Mouse (Mus musculus): ENCODE measurements at regions not wholly inside any gene's neighbourhood (a gene's known extent, or its start where the extent isn't known, plus 50 kb on each side); places are given as distances from the start of the nearest gene placed in this dataset.
A peak's percentile ranks its signal among the peaks of the same experiment; 100 is the strongest.

- Histone ChIP-seq H3K9ac (replicated peaks; ENCODE audit: low read depth, low read length) (no peak overlapping the region), H3K36me3 (replicated peaks; ENCODE audit: control insufficient read depth, insufficient read depth, low read length) (no peaks in the 10 kb centered on the region), H3K27ac (ENCODE audit: low read depth) (no peak overlapping the region), H3K4me1 (ENCODE audit: control insufficient read depth, insufficient read depth) (peaks cover 17% of the 10 kb centered on the region), H3K4me2 (ENCODE audit: low read depth, low read length) (no peak overlapping the region), H3K27me3 (ENCODE audit: control insufficient read depth, insufficient read depth, low read length) (no peaks in the 10 kb centered on the region), H3K9me3 (replicated peaks; ENCODE audit: control insufficient read depth, low read length) (no peaks in the 10 kb centered on the region), H3K4me3 (ENCODE audit: low read depth, low read length) (no peak overlapping the region)
- no peak for TF ChIP-seq CTCF (IDR thresholded peaks at IDR 0.05; ENCODE audit: low read depth)
- TF ChIP-seq EP300 (IDR thresholded peaks at IDR 0.05; ENCODE audit: low read depth): no peak
- 86% methylated on average over 8 of the region's 8 CpGs for WGBS
- DNase-seq (ENCODE audit: low spot score) (no peak), ATAC-seq (ENCODE audit: insufficient read depth, low read depth) (no peak)
These were observed 170.5 kb upstream of the Gli2 start for GRCm38 (mm10) chr1:119223876-119224275.

- no peaks in the 10 kb centered on the region for H3K36me3 ChIP-seq (replicated peaks; ENCODE audit: control insufficient read depth, insufficient read depth, low read length)
- H3K4me1 ChIP-seq (ENCODE audit: control insufficient read depth, insufficient read depth): peaks cover 12% of the 10 kb centered on the region
- H3K27me3 ChIP-seq (ENCODE audit: control insufficient read depth, insufficient read depth, low read length): no peaks in the 10 kb centered on the region
- TF ChIP-seq EP300 (IDR thresholded peaks at IDR 0.05; ENCODE audit: low read depth) (no peak), CTCF (IDR thresholded peaks at IDR 0.05; ENCODE audit: low read depth) (no peak)
- DNase-seq (ENCODE audit: low spot score) (no peak), ATAC-seq (ENCODE audit: insufficient read depth, low read depth) (no peak)
- H3K4me3 ChIP-seq (ENCODE audit: low read depth, low read length): no peak overlapping the region
- H3K27ac ChIP-seq (ENCODE audit: low read depth): no peak overlapping the region
- H3K4me2 ChIP-seq (ENCODE audit: low read depth, low read length): no peak overlapping the region
- WGBS: 83% methylated on average over 6 of the region's 6 CpGs
- H3K9me3 ChIP-seq (replicated peaks; ENCODE audit: control insufficient read depth, low read length): no peaks in the 10 kb centered on the region
- H3K9ac ChIP-seq (replicated peaks; ENCODE audit: low read depth, low read length): no peak overlapping the region
These were observed 168.5 kb upstream of the Gli2 start for GRCm38 (mm10) chr1:119221901-119222300.

DNA sequence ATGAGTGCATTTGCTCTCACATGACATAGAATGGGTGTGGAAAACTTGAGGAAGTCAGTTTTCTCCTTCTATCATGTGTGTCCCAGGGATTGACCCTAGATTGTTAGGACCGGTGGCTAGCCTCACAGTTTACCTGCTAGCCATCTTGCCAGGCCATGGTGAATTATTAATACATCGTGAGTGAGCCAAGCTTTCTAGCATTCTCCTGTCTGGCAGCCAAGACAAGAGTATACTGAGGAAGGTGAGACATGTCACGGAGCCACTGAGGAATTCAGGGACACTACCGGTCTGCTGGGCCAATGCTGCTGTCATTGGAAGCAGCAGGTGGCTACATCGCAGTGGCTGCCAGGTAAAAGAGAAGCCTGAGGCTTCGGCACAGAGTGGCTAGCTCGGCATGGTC lies 167.6 kb upstream of the Gli2 start:
- no peak for ATAC-seq (ENCODE audit: insufficient read depth, low read depth)
- no peak overlapping the region for H3K9ac ChIP-seq (replicated peaks; ENCODE audit: low read depth, low read length)
- H3K4me1 ChIP-seq (ENCODE audit: control insufficient read depth, insufficient read depth): peaks cover 9% of the 10 kb centered on the region; the same call in 1 of the 2 replicates
- TF ChIP-seq EP300 (IDR thresholded peaks at IDR 0.05; ENCODE audit: low read depth) (no peak), CTCF (IDR thresholded peaks at IDR 0.05; ENCODE audit: low read depth) (no peak)
- H3K4me2 ChIP-seq (ENCODE audit: low read depth, low read length): no peak overlapping the region
- no peak for DNase-seq (ENCODE audit: low spot score)
- H3K36me3 ChIP-seq (replicated peaks; ENCODE audit: control insufficient read depth, insufficient read depth, low read length): no peaks in the 10 kb centered on the region
- no peak overlapping the region for H3K27ac ChIP-seq (ENCODE audit: low read depth)
- no peak overlapping the region for H3K4me3 ChIP-seq (ENCODE audit: low read depth, low read length)
- no peaks in the 10 kb centered on the region for H3K9me3 ChIP-seq (replicated peaks; ENCODE audit: control insufficient read depth, low read length)
- whole genome bisulfite sequencing: 78% methylated on average over 7 of the region's 7 CpGs
- no peaks in the 10 kb centered on the region for H3K27me3 ChIP-seq (ENCODE audit: control insufficient read depth, insufficient read depth, low read length)

DNA sequence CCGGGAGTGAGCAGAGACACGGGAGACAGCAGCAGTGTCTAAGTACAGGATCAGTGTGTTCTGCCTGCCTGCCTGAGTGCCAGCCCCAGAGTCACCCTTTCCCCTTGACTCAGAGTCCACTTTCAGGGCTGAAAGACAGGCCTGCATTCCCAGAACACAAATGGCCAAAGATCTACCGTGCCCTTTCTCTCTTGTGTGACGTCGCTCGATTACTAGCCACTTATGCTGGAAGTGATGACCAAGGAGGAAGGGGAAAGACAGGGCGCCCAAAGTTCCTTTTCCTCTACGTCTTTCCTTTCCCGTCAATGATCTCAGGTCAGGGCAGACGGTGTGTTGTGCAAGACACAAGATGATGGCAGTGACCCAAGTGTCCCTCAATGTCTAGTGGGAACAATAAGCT lies 166.4 kb upstream of the Gli2 start:
- Histone ChIP-seq H3K4me2 (ENCODE audit: low read depth, low read length) (no peak overlapping the region), H3K36me3 (replicated peaks; ENCODE audit: control insufficient read depth, insufficient read depth, low read length) (no peaks in the 10 kb centered on the region), H3K4me1 (ENCODE audit: control insufficient read depth, insufficient read depth) (peaks cover 9% of the 10 kb centered on the region; the same call in 1 of the 2 replicates), H3K9me3 (replicated peaks; ENCODE audit: control insufficient read depth, low read length) (no peaks in the 10 kb centered on the region), H3K27me3 (ENCODE audit: control insufficient read depth, insufficient read depth, low read length) (no peaks in the 10 kb centered on the region), H3K27ac (ENCODE audit: low read depth) (0 out of 2 replicates have a peak overlapping the region, but pooled peaks have one; percentile 8), H3K9ac (replicated peaks; ENCODE audit: low read depth, low read length) (no peak overlapping the region), H3K4me3 (ENCODE audit: low read depth, low read length) (no peak overlapping the region)
- ATAC-seq (ENCODE audit: insufficient read depth, low read depth) (peak; percentile 36), DNase-seq (ENCODE audit: low spot score) (peak; percentile 31)
- 53% methylated on average over 10 of the region's 10 CpGs for WGBS
- TF ChIP-seq EP300 (IDR thresholded peaks at IDR 0.05; ENCODE audit: low read depth): 0 out of 2 replicates have a peak, but pooled peaks have one; percentile 39
- TF ChIP-seq CTCF (IDR thresholded peaks at IDR 0.05; ENCODE audit: low read depth): no peak

DNA sequence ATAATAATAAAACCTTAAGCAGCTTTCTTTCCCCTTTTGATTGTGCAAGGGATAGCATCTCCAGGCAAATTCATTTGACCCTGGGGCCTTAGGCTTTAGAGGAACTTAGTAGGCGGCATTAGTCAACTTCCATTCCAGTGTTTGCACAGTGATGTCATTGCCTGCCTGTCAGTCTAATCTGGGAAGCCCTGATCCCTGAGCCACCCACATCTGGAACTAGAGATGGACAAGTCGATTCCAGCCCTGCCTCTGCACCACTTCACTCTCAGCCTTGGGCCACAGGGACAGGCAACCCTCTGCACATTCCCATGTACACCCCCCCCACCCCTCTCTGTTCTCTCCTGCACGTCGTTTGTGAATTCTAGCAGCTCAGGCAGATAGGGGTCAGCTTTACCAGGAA lies 164.0 kb upstream of the Gli2 start:
- Histone ChIP-seq H3K36me3 (replicated peaks; ENCODE audit: control insufficient read depth, insufficient read depth, low read length) (no peaks in the 10 kb centered on the region), H3K27me3 (ENCODE audit: control insufficient read depth, insufficient read depth, low read length) (no peaks in the 10 kb centered on the region), H3K9me3 (replicated peaks; ENCODE audit: control insufficient read depth, low read length) (no peaks in the 10 kb centered on the region), H3K4me3 (ENCODE audit: low read depth, low read length) (no peak overlapping the region), H3K4me2 (ENCODE audit: low read depth, low read length) (no peak overlapping the region), H3K9ac (replicated peaks; ENCODE audit: low read depth, low read length) (no peak overlapping the region), H3K4me1 (ENCODE audit: control insufficient read depth, insufficient read depth) (peaks cover 9% of the 10 kb centered on the region; the same call in 1 of the 2 replicates), H3K27ac (ENCODE audit: low read depth) (no peak overlapping the region)
- DNase-seq (ENCODE audit: low spot score) (no peak), ATAC-seq (ENCODE audit: insufficient read depth, low read depth) (no peak)
- no peak for TF ChIP-seq EP300 (IDR thresholded peaks at IDR 0.05; ENCODE audit: low read depth)
- 21% methylated on average over 4 of the region's 4 CpGs for WGBS

- peak; percentile 82 for DNase-seq (ENCODE audit: low spot score)
- Histone ChIP-seq H3K27me3 (ENCODE audit: control insufficient read depth, insufficient read depth, low read length) (no peaks in the 10 kb centered on the region), H3K27ac (ENCODE audit: low read depth) (no peak overlapping the region), H3K4me3 (ENCODE audit: low read depth, low read length) (no peak overlapping the region), H3K36me3 (replicated peaks; ENCODE audit: control insufficient read depth, insufficient read depth, low read length) (no peaks in the 10 kb centered on the region), H3K9me3 (replicated peaks; ENCODE audit: control insufficient read depth, low read length) (no peaks in the 10 kb centered on the region), H3K4me2 (ENCODE audit: low read depth, low read length) (peak overlapping the region; percentile 26), H3K9ac (replicated peaks; ENCODE audit: low read depth, low read length) (no peak overlapping the region), H3K4me1 (ENCODE audit: control insufficient read depth, insufficient read depth) (peaks cover 15% of the 10 kb centered on the region; the same call in 1 of the 2 replicates)
- 16% methylated on average over 7 of the region's 7 CpGs for WGBS
- TF ChIP-seq CTCF (IDR thresholded peaks at IDR 0.05; ENCODE audit: low read depth) (peak; percentile 57), EP300 (IDR thresholded peaks at IDR 0.05; ENCODE audit: low read depth) (peak; percentile 84)
- peak; percentile 85 for ATAC-seq (ENCODE audit: insufficient read depth, low read depth)
These were observed 156.2 kb upstream of the Gli2 start for GRCm38 (mm10) chr1:119209607-119210007.

All from heart, postnatal 0 days (tissue).